Mouse (Mus musculus): ENCODE data around the gene Stox2. TPM values are rescaled to one million over a fixed set of nuclear protein-coding genes. Genes with fewer than 3 reads are reported as not detected.

Stox2 gene
- total RNA-seq, 2 experiments from 2014 or later = 8.7 to 8.9 TPM

GRCm38 (mm10) chr8:47289641-47290040, 156.5 kb downstream of the Stox2 start:
- DNase-seq = no peak

- peak; percentile 73 to 80 for DNase-seq
These were observed 157.2 kb downstream of the Stox2 start for GRCm38 (mm10) chr8:47288866-47289541.

DNA sequence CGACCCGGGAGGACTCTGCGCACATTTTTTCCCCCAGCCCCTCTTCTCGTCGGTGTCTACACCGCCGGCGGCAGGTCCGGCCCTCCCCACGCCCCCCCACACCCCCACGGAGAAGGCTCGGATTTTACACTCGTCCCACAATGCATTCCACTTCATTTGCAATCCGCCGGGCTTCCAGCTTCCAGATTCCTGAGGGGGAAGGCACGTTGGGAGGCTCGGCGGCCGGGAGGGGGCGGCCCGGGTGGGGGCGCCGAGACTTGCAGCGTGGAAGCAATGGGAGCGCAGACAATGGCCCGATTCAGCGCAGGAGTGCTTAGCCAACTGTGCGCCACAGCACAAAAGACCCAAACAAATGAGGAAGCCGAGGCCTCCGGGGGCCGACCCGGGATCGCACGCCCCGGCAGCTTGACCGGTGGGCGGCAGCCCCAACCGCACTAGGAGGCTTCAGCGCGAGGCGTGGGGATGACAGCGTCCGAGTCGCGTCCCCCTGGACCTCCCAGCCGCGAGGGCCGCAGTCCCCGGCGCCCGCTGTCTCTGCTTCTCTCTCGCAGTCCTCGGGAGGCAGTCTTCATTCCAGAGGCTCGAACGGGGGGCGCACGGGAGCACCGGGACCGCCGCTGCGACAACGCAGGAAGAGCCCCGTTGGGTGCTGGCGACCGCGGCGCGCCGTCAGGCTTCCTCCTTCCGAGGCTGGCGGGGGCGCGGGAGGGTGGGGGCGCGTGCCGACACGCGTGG, 157.9 kb downstream of the Stox2 start:
- DNase-seq = peak; percentile 43 to 58

GRCm38 (mm10) chr8:47287641-47288130, 158.5 kb downstream of the Stox2 start:
- peak; percentile 14 to 41 for DNase-seq

DNA sequence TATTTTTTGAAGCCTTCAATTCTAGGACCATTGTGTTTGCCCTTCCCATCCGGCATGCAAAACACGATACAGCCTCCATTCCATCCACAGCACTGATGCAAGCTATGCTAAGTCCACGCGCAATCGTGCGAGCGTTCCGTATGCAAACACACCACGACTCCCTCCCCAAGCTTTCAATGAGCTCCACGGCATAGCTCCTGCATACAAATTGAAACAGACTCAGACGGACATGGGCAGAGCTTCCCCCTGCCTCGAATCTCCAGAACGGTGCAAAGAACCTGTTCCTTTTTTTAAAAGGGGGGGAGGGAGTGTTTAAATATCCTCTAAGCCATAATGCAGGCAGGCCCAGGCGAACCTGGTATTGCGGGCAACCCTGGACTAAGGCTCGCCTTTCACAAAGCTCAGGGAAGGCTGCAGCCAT, 159.0 kb downstream of the Stox2 start:
- peak in 1 of 2 experiments; percentile 18 for DNase-seq

GRCm38 (mm10) chr8:47286081-47286700, 160.0 kb downstream of the Stox2 start:
- no peak for DNase-seq

DNA sequence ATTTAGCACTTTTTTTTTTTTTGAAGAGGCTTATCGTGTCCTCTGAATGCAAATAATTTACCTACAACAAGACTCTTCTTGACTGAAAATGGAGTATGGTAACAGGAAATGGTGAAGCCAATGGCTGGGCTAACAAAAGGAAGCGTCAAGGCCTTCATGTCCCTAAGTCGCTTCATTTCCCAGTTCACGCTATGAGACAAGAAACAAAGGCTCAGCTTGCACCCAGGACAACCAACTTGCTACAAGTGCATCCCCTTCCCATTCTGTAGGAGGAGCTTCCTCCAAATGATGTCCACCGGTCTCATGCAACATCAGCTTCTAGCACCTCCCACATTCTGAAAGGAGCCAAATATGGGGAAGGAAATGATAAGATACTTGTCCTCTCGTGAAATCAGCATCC, 160.7 kb downstream of the Stox2 start:
- DNase-seq = no peak

GRCm38 (mm10) chr8:47284329-47285326, 161.5 kb downstream of the Stox2 start:
- DNase-seq = no peak

DNA sequence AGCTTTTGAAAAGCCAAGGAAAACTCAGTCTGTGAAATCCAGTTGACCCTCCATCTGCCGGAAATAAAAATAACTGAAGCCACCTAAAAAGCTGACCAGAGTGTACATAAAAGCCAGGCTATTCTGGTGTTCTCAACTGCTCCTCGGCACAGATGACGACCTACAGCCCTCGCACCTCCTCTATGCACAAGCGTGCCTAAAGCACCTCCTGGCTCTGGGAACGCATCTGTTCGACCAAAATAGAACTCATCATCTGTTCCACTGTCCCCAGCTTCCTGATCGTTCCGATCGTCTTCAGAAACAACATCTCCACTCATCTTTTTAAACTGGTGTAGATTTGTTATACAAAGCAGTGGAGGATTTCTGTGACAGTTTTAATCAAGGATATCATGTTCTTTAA, 166.3 kb downstream of the Stox2 start:
- DNase-seq = no peak

DNA sequence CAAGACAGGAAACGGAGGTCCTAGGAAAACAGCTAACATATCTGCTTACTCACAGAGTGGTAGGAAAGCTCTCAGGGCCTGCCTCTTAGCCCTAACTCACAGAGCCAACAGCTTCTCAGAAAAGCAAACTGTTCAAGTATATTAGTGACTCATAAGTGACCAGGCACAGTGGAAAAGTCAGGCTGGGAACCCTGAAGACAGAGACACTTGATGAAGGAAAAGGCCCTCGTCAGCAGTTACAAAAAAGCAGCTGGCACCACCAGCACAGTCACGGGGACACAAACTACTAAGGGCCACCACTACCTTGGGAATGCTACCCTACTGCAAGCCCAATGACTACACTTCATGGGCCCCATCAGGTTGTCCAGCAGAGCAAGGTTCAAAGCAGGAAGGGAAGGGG, 168.0 kb downstream of the Stox2 start:
- no peak for DNase-seq

GRCm38 (mm10) chr8:47268931-47269330, 177.2 kb downstream of the Stox2 start:
- no peak for DNase-seq

DNA sequence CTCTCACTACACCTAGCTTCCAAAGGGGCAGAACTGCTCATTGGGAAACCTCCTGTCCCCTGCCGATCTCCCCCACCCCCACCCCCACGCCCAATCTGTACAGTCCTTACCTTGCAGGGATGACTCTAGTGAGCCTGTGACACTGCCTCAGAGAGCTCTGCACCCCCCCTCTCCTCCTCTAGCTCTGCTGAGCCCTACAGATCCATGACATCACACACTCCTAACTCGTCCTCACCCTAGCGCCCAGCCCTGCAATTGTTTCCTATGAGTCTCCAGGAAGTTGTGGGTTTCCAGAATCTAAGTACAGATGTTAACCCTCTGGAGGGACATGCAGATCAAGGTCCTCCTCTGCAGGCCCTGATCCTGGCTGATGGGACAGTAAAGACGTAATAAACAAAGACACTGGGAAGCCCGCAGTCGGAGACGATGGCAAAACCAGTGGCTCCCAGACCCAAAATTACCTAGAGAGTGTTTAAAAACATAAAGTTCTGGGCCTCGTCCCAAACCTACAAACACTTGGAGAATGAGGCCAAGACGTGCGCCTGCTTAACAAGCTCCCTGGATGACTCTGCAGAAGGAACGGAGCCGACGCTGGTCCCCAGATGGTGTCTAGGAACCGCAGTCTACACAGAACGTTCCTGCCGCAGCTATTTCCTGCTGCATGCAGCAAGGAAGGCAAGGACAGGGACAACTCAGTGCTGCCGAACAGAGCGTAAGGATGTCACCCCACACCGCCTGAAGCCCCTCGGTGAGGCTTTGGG, 177.9 kb downstream of the Stox2 start:
- peak; percentile 39 to 43 for DNase-seq

- no peak for DNase-seq
These were observed 182.9 kb downstream of the Stox2 start for GRCm38 (mm10) chr8:47263070-47263843.

DNA sequence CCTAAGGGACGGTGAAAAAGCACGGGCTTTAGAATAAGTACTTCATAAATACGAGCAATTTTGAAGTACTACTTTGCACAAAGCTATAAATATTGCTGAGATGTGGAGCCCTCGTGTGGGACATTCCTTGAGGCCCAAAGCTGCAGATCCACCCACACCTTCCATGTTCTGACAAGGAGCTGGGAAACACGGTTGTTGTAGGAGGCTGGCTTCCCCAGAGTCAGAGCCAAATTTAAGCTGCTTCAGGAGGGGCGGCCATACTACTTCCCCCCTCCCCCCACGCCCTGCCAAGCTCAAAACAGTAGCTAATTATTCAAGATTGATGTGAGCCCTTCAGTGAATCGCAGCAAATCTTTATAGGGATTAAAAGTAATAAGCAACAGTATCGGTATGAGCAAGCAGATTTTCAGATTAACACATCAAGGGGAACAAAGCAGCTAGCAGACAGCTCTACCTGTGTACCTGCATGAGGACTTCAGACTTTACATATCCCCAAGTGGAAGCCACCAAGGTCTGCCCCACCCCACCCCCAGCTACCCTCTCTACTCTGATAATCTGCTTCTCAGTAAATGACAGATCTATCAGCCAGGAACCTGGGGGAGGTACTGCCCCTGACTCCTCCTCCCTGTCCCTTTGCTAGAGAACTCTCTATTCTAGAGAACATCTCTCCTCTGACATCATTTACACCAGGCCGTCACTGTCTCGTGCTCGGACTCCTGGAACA, 185.2 kb downstream of the Stox2 start:
- no peak for DNase-seq

DNA sequence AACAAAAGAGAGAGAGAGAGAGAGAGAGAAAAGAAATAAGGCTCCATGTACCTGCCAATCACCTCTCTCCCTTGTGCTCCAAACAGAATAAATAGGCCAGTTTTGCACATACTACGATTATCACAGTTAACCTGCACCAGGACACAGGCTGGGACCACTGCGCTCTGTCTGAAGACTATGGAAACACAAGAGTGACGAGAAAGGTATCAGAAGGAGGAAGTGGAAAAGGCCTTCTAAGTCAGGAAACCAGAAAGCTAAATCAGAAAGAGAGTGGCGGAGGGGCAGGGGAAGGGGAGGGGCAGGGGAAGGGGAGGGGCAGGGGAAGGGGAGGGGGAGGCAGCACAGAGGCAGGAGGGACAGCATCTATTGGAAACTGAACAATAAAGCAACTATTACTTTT, 195.3 kb downstream of the Stox2 start:
- DNase-seq = no peak

DNA sequence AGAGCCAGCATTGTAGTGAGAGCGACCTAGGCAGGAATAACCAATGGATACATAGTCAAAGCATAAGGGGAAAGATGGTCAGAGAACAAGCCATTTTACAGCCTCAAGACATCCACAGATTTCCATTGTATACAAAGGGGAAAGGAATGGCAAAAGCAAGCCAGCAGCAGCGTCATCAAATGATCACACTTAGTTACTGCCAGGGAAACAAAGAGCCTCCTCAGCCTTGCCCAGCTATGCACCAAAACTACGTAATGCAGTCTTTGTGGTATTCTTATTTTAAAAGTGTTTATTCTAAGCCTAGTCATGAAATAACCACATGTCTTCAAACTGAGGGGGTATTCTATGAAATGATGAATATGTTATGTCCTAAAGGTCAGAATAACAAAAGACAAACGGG, 201.0 kb downstream of the Stox2 start:
- DNase-seq = no peak

DNA sequence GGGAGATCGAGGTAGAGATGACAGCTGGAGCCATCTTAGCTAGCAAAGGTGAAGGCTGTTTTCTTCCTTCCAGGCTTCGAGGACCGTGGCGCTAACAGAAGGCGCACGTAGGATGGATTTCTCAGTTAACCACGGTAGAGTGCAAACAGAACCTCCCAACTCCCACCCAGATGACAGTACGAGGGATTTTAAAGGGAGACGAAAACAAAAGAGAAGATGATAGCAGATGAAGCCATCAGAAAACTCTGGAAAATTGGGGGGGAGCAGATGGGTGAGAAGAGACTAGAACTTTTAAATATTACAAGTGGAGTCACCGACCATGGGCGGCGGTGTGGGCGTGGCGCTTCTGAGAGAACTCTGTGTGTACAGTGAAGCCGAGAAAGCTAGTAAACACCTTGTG, 202.0 kb downstream of the Stox2 start:
- DNase-seq = no peak

GRCm38 (mm10) chr8:47243631-47244030, 202.5 kb downstream of the Stox2 start:
- DNase-seq = peak in 1 of 2 experiments; percentile 31

DNA sequence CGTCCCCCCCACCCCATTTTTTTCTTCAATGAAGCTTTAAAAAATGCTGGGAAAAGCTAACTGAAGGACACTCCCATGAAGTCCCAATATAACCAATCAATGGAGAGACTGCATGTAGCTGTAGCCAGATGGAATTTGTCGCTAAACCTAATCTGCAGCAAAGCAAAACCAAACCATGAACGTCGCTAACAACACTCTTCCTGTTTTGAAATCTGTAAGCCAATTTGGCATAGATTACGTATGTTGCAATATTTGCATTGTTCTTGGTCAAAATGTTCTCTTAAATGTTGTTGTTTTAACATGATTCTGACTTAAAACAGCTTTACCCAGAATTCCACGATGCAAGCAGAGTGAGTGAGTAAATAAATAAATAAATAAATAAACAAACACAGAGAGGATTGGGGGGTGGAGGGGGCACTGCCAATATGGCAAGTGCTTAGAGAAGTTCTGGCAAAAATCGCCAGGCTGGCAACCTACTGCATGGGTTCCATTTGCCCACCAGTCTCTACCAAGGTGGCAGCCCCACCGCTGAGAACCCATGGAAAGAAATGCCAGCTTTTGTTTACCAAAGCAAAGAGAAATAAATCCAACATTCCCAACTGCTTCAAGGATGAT, 203.0 kb downstream of the Stox2 start:
- DNase-seq = peak; percentile 42 to 52

Measured in heart, adult 18-20 months (tissue).